Mouse (Mus musculus): ENCODE measurements around the gene Cand2.

Cand2 gene

GRCm38 (mm10) chr6:115773966-115774413, 348 bp upstream of the Cand2 start:
- DNase-seq (ENCODE audit: low spot score in 2 of 2): no peak

- no peak for DNase-seq (ENCODE audit: low spot score in 2 of 2)
These were observed 1.5 kb downstream of the Cand2 start for GRCm38 (mm10) chr6:115775838-115776237.

GRCm38 (mm10) chr6:115776363-115776762, 2.0 kb downstream of the Cand2 start:
- DNase-seq (ENCODE audit: low spot score in 2 of 2): no peak

- DNase-seq (ENCODE audit: low spot score in 2 of 2): no peak
These were observed 8.4 kb downstream of the Cand2 start for GRCm38 (mm10) chr6:115782781-115783180.

GRCm38 (mm10) chr6:115791016-115791415, 16.7 kb downstream of the Cand2 start:
- no peak for DNase-seq (ENCODE audit: low spot score in 2 of 2)

GRCm38 (mm10) chr6:115791842-115792686, 17.7 kb downstream of the Cand2 start:
- DNase-seq (ENCODE audit: low spot score in 2 of 2): no peak

- no peak for DNase-seq (ENCODE audit: low spot score in 2 of 2)
These were observed 18.4 kb downstream of the Cand2 start for GRCm38 (mm10) chr6:115792691-115793215.

GRCm38 (mm10) chr6:115801811-115802210, 27.5 kb downstream of the Cand2 start:
- no peak for DNase-seq (ENCODE audit: low spot score in 2 of 2)

- DNase-seq (ENCODE audit: low spot score in 2 of 2): peak in 1 of 2 experiments; percentile 51
These were observed 29.4 kb downstream of the Cand2 start for GRCm38 (mm10) chr6:115803541-115804382.

- no peak for DNase-seq (ENCODE audit: low spot score in 2 of 2)
These were observed 30.3 kb downstream of the Cand2 start for GRCm38 (mm10) chr6:115804432-115805192.

GRCm38 (mm10) chr6:115807464-115808195, 33.3 kb downstream of the Cand2 start:
- no peak for DNase-seq (ENCODE audit: low spot score in 2 of 2)

- DNase-seq (ENCODE audit: low spot score in 2 of 2): no peak
These were observed 33.8 kb downstream of the Cand2 start for GRCm38 (mm10) chr6:115808196-115808487.

GRCm38 (mm10) chr6:115808488-115809231, 34.3 kb downstream of the Cand2 start, which contains the start of gene Rpl32:
Gene Rpl32, minus strand, starts transcription at chr6:115808747.
- peak; percentile 71 to 80 for DNase-seq (ENCODE audit: low spot score in 2 of 2)

GRCm38 (mm10) chr6:115811606-115812005, 37.3 kb downstream of the Cand2 start:
- no peak for DNase-seq (ENCODE audit: low spot score in 2 of 2)

- DNase-seq (ENCODE audit: low spot score in 2 of 2): peak; percentile 34 to 52
These were observed 39.8 kb downstream of the Cand2 start for GRCm38 (mm10) chr6:115814104-115814503.

- no peak for DNase-seq (ENCODE audit: low spot score in 2 of 2)
These were observed 40.7 kb downstream of the Cand2 start for GRCm38 (mm10) chr6:115815041-115815440.

- no peak for DNase-seq (ENCODE audit: low spot score in 2 of 2)
These were observed 43.8 kb downstream of the Cand2 start for GRCm38 (mm10) chr6:115818129-115818528.

- no peak for DNase-seq (ENCODE audit: low spot score in 2 of 2)
These were observed 47.1 kb downstream of the Cand2 start for GRCm38 (mm10) chr6:115821216-115821993.

GRCm38 (mm10) chr6:115823850-115824464, 49.6 kb downstream of the Cand2 start:
- DNase-seq (ENCODE audit: low spot score in 2 of 2): peak; percentile 57 to 68

Data from spleen, postnatal 14 days (tissue).